ENCODE assay signal across 16 mouse cellular contexts in the genomic region with DNA sequence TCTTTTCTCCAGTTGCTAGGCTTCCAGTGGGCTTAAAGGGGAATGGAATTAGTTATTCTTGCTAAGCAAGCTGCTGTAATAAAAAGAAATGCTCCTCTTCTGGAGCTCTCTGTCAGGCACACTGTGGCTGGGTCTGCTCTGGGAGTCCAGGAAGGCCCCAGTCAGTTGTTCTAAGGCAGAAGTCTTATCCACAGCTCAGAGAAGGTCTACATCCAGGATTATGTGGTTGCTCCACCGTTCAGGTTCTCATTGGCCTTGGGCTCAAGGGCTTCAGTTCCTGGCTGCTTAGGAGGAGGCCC. TPM values are rescaled to one million over a fixed set of nuclear protein-coding genes. Genes with fewer than 3 reads are reported as not detected.
DNase-seq lines count a peak whose midpoint lies in the region; ATAC-seq and TF ChIP-seq lines count a peak whose summit lies in the region.
"Had no signal": no experiment of that assay in that cellular context is flagged by ENCODE, and none has a peak within 500 bp of the region (broad histone marks: within the 10 kb centered on the region; RNA-seq: fewer than 3 reads in every experiment).

No protein-coding gene starts in this region.

- no peaks in the 10 kb centered on the region for H3K36me3 ChIP-seq in midbrain, embryonic 10.5 days
- no peaks in the 10 kb centered on the region for H3K36me3 ChIP-seq in midbrain, postnatal 0 days (ENCODE audit: insufficient read depth, low read length)
- H3K36me3 ChIP-seq in midbrain, embryonic 13.5 days = no peaks in the 10 kb centered on the region
- H3K36me3 ChIP-seq: embryonic facial prominence, embryonic 10.5 days; liver, embryonic 15.5 days had no signal

- H3K4me2 ChIP-seq in midbrain, postnatal 0 days (ENCODE audit: low read depth, low read length, poor library complexity, severe bottlenecking) = no peak overlapping the region
- H3K4me2 ChIP-seq in midbrain, embryonic 13.5 days (replicated peaks) = no peak overlapping the region
- H3K4me2 ChIP-seq: liver, embryonic 15.5 days had no signal

- peak overlapping the region; percentile 68 for H3K27ac ChIP-seq in midbrain, embryonic 10.5 days (replicated peaks)
- H3K27ac ChIP-seq in midbrain, postnatal 0 days (ENCODE audit: low read depth, low read length) = no peak overlapping the region
- peak overlapping the region; percentile 57 for H3K27ac ChIP-seq in midbrain, embryonic 13.5 days
- H3K27ac ChIP-seq in layer of hippocampus, adult 2 months = no peak overlapping the region
- H3K27ac ChIP-seq: embryonic facial prominence, embryonic 10.5 days; liver, embryonic 15.5 days had no signal

- H3K4me3 ChIP-seq in midbrain, embryonic 10.5 days = no peak overlapping the region
- no peak overlapping the region for H3K4me3 ChIP-seq in midbrain, postnatal 0 days (ENCODE audit: low read depth, low read length)
- no peak overlapping the region for H3K4me3 ChIP-seq in midbrain, embryonic 13.5 days (replicated peaks)
- H3K4me3 ChIP-seq in layer of hippocampus, adult 2 months = no peak overlapping the region
- H3K4me3 ChIP-seq: embryonic facial prominence, embryonic 10.5 days; erythroblast, embryonic 14.5 days; liver, embryonic 15.5 days had no signal

- intact Hi-C loops in heart, postnatal 36 days (cut with DNase I) = no loop called here

- no peak overlapping the region for H3K9ac ChIP-seq in midbrain, postnatal 0 days (replicated peaks; ENCODE audit: low read length, poor library complexity, severe bottlenecking)
- H3K9ac ChIP-seq in midbrain, embryonic 13.5 days (replicated peaks) = no peak overlapping the region
- H3K9ac ChIP-seq: liver, embryonic 15.5 days had no signal

- no peaks in the 10 kb centered on the region for H3K9me3 ChIP-seq in midbrain, embryonic 10.5 days (replicated peaks)
- H3K9me3 ChIP-seq in midbrain, postnatal 0 days (ENCODE audit: low read length) = no peaks in the 10 kb centered on the region
- H3K9me3 ChIP-seq in midbrain, embryonic 13.5 days = no peaks in the 10 kb centered on the region
- H3K9me3 ChIP-seq: embryonic facial prominence, embryonic 10.5 days; liver, embryonic 15.5 days had no signal

- peaks cover 30% of the 10 kb centered on the region for H3K4me1 ChIP-seq in midbrain, embryonic 10.5 days
- H3K4me1 ChIP-seq in midbrain, postnatal 0 days (ENCODE audit: insufficient read depth, low read length) = peaks cover 12% of the 10 kb centered on the region
- H3K4me1 ChIP-seq in midbrain, embryonic 13.5 days (replicated peaks) = peaks cover 29% of the 10 kb centered on the region
- H3K4me1 ChIP-seq: liver, embryonic 15.5 days had no signal

- DNase-seq in heart, adult 11 months = peak; percentile 59
- DNase-seq in heart, postnatal 36 days = no peak
- peak; percentile 22 for DNase-seq in midbrain, embryonic 10.5 days (ENCODE audit: low spot score)
- DNase-seq in midbrain, postnatal 0 days (ENCODE audit: low spot score) = no peak
- no peak for DNase-seq in embryo, embryonic 10 days (ENCODE audit: low spot score)
- no peak for DNase-seq in layer of hippocampus, adult 2 months (ENCODE audit: low spot score in 2 of 2)
- DNase-seq: cerebellum, postnatal 25 days; gastrocnemius, postnatal 14 days; lung, postnatal 14 days; right cerebral cortex, postnatal 4 days had no signal

- H3K27me3 ChIP-seq in midbrain, embryonic 10.5 days (ENCODE audit: low read depth, poor library complexity, severe bottlenecking) = no peaks in the 10 kb centered on the region
- H3K27me3 ChIP-seq in midbrain, postnatal 0 days (ENCODE audit: insufficient read depth, low read length) = no peaks in the 10 kb centered on the region
- H3K27me3 ChIP-seq in midbrain, embryonic 13.5 days = no peaks in the 10 kb centered on the region
- H3K27me3 ChIP-seq: liver, embryonic 15.5 days had no signal

- WGBS in midbrain, embryonic 10.5 days = 54% methylated on average over 1 of the region's 1 CpGs
- 22% methylated on average over 1 of the region's 1 CpGs for WGBS in midbrain, postnatal 0 days
- WGBS in midbrain, embryonic 13.5 days = 36% methylated on average over 1 of the region's 1 CpGs

- ATAC-seq in midbrain, postnatal 0 days (ENCODE audit: low FRiP score) = no peak
- ATAC-seq in midbrain, embryonic 13.5 days = peak; percentile 32
- no peak for ATAC-seq in frontal cortex, adult (ENCODE audit: low TSS enrichment)
- ATAC-seq: inflammation-experienced regulatory T-cells, adult 6 months had no signal

- no peak for TF ChIP-seq CTCF in midbrain, postnatal 0 days (IDR thresholded peaks at IDR 0.05)
- no peak for TF ChIP-seq CTCF in layer of hippocampus, adult 2 months (conservative IDR thresholded peaks at IDR 0.05)

RNA-seq across cellular contexts. Expression of a gene that starts 34.9 kb away (rescaled TPM):
- under 1 TPM; 0.19 to 0.39 TPM for total RNA-seq in heart, postnatal 36 days (2021)
- polyA plus RNA-seq in midbrain, embryonic 10.5 days (2016; fragmentation: Nextera tagmentation; extraction: Ambion mirVana) = 4.3 and 5.2 TPM in 2 replicates
- 14.0 and 29.5 TPM in 2 replicates for total RNA-seq in midbrain, postnatal 0 days (2014; rRNA removed)
- 20.4 and 25.7 TPM in 2 replicates for polyA plus RNA-seq in midbrain, postnatal 0 days (2015; fragmentation: Nextera tagmentation; extraction: Ambion mirVana)
- polyA plus RNA-seq in midbrain, embryonic 13.5 days (2015; fragmentation: Nextera tagmentation; extraction: Ambion mirVana) = 4.0 and 6.7 TPM in 2 replicates
- total RNA-seq in layer of hippocampus, adult 2 months (2021) = 10 to 100 TPM; 17.5 to 19.5 TPM
- polyA plus RNA-seq: erythroblast, embryonic 14.5 days; inflammation-experienced regulatory T-cells, adult 6 months had no signal

Comparison
In these comparisons a context has a peak if more than half of its experiments do, and no peak if none do; other contexts are left out.
1. DNase-seq: peak in heart, adult 11 months (single experiment) and midbrain, embryonic 10.5 days (single experiment); none in heart, postnatal 36 days (0 of 2), midbrain, postnatal 0 days (single experiment), embryo, embryonic 10 days (single experiment) and layer of hippocampus, adult 2 months (0 of 2).
2. H3K27ac ChIP-seq: peak in midbrain, embryonic 10.5 days (single experiment) and midbrain, embryonic 13.5 days (single experiment); none in midbrain, postnatal 0 days (single experiment) and layer of hippocampus, adult 2 months (single experiment).
3. RNA of a gene that starts 34.9 kb away (total RNA-seq): 14.0 to 29.5 TPM in midbrain, postnatal 0 days and 17.5 to 19.5 TPM in layer of hippocampus, adult 2 months; 0.19 to 0.39 TPM in heart, postnatal 36 days; every median in the first group is over 10 times any median in the second.